Mouse (Mus musculus) small intestine, adult 2 months (tissue): ENCODE measurements around the gene Dgkh. TPM values are rescaled to one million over a fixed set of nuclear protein-coding genes. Genes with fewer than 3 reads are reported as not detected.
"Not testable (repeated sequence)": the region's sequence is repeated elsewhere in the genome, so short reads cannot be mapped to it uniquely, and the experiment has no call there.

Source experiments
- H3K27ac ChIP-seq: fragments of 200-500 bp; 2 replicates; pipeline ENCODE4 v1.5.1; 2012; ENCODE audit warnings: low read depth, low read length, control low read depth, inconsistent platforms; ENCODE audit not compliant: insufficient read depth
- H3K27me3 ChIP-seq: fragments of 200-500 bp; 2 replicates; pipeline ENCODE4 v1.6.1; 2012; ENCODE audit warnings: mild to moderate bottlenecking, moderate library complexity, low read length, inconsistent platforms; ENCODE audit not compliant: control insufficient read depth, insufficient read depth
- H3K36me3 ChIP-seq: fragments of 200-500 bp; 2 replicates; pipeline ENCODE4 v1.6.1; 2012; ENCODE audit warnings: mild to moderate bottlenecking, low read length, control low read depth, inconsistent platforms; ENCODE audit not compliant: control insufficient read depth, insufficient read depth
- H3K4me1 ChIP-seq: fragments of 200-500 bp; 2 replicates; pipeline ENCODE4 v1.6.1; 2012; ENCODE audit warnings: low read length, inconsistent platforms, mixed read lengths; ENCODE audit not compliant: control insufficient read depth, insufficient read depth, insufficient read length
- H3K4me3 ChIP-seq: fragments of 200-500 bp; 2 replicates; pipeline ENCODE4 v1.5.1; 2012; ENCODE audit warnings: low read depth, mild to moderate bottlenecking, control low read depth, inconsistent platforms, low read length, moderate library complexity
- CTCF ChIP-seq: fragments of 200-500 bp; IDR thresholded peaks from 2 replicates; pipeline ENCODE4 v1.5.1; 2012; ENCODE audit warnings: low read depth, mild to moderate bottlenecking, control low read depth, inconsistent platforms, low read length, moderate library complexity, mixed read lengths; ENCODE audit not compliant: insufficient replicate concordance, insufficient read length; ENCODE audit errors: extremely low read depth
- POLR2A ChIP-seq: fragments of 200-500 bp; IDR thresholded peaks from 2 replicates; pipeline ENCODE4 v1.6.1; 2012; ENCODE audit warnings: low read depth, mild to moderate bottlenecking, control low read depth, inconsistent platforms, low read length, moderate library complexity
- WGBS: fragments of 180-500 bp; shearing (Covaris S2); methylation state at CpG from one replicate; pipeline ENCODE4 v1.1.7; 2018; 5-methylcytosine and 5-hydroxymethylcytosine counted together
- polyA plus RNA-seq: library from polyadenylated mRNA; depleted of rRNA; stranded (reverse); fragments of >200 nt; gene quantifications from 2 replicates; pipeline ENCODE4 v1.2.3, GENCODE M21; 2012

The Dgkh gene
- polyA plus RNA-seq, 1 experiment, result 0.60 TPM

- Histone ChIP-seq H3K27me3 (peaks cover 14% of the 10 kb centered on the region; the same call in 1 of the 2 replicates), H3K4me3 (peak overlapping the region; percentile 68), H3K36me3 (no peaks in the 10 kb centered on the region), H3K4me1 (no peaks in the 10 kb centered on the region; the same call in 1 of the 2 replicates), H3K27ac (no peak overlapping the region)
- TF ChIP-seq POLR2A (no peak), CTCF (no peak)
- under 1% methylated on average over 86 of the region's 90 CpGs for WGBS
These were observed 542 bp downstream of the Dgkh start for GRCm38 (mm10) chr14:78731852-78732616.

- TF ChIP-seq POLR2A, result no peak
- Histone ChIP-seq H3K36me3 (no peaks in the 10 kb centered on the region), H3K27ac (no peak overlapping the region), H3K4me3 (peak overlapping the region; percentile 68; the same call in 1 of the 2 replicates), H3K27me3 (peaks cover 14% of the 10 kb centered on the region; the same call in 1 of the 2 replicates), H3K4me1 (no peaks in the 10 kb centered on the region; the same call in 1 of the 2 replicates)
- WGBS, result 16% methylated on average over 12 of the region's 12 CpGs
These were observed 1.3 kb downstream of the Dgkh start for GRCm38 (mm10) chr14:78731240-78731639.

GRCm38 (mm10) chr14:78725976-78726375 lies 6.6 kb downstream of the Dgkh start:
- Histone ChIP-seq H3K27me3 (no peaks in the 10 kb centered on the region; the same call in 1 of the 2 replicates), H3K4me3 (no peak overlapping the region), H3K27ac (no peak overlapping the region), H3K36me3 (no peaks in the 10 kb centered on the region), H3K4me1 (0 out of 2 replicates have a peak, but pooled peaks cover 10% of the 10 kb centered on the region)
- no peak for TF ChIP-seq CTCF
- TF ChIP-seq POLR2A, result no peak
- 69% methylated on average over 13 of the region's 13 CpGs for WGBS

- H3K27ac ChIP-seq, result no peak overlapping the region
- no peaks in the 10 kb centered on the region; the same call in 1 of the 2 replicates for H3K27me3 ChIP-seq
- no peaks in the 10 kb centered on the region for H3K36me3 ChIP-seq
- TF ChIP-seq POLR2A, result peak; percentile 13; the same call in 1 of the 2 replicates
- no peak for TF ChIP-seq CTCF
- 0 out of 2 replicates have a peak, but pooled peaks cover 10% of the 10 kb centered on the region for H3K4me1 ChIP-seq
- H3K4me3 ChIP-seq, result peak overlapping the region; percentile 66
- WGBS, result 8% methylated on average over 26 of the region's 26 CpGs
These were observed 7.1 kb downstream of the Dgkh start for GRCm38 (mm10) chr14:78725307-78725956.

- TF ChIP-seq POLR2A (no peak), CTCF (no peak)
- no peaks in the 10 kb centered on the region for H3K36me3 ChIP-seq
- 4% methylated on average over 52 of the region's 52 CpGs for WGBS
These were observed 7.9 kb downstream of the Dgkh start for GRCm38 (mm10) chr14:78724414-78725306.

GRCm38 (mm10) chr14:78723655-78724054 lies 8.9 kb downstream of the Dgkh start:
- 0 out of 2 replicates have a peak, but pooled peaks cover 10% of the 10 kb centered on the region for H3K4me1 ChIP-seq
- not testable (repeated sequence) for H3K27me3 ChIP-seq, H3K4me3 ChIP-seq, H3K27ac ChIP-seq, H3K36me3 ChIP-seq
- WGBS, result 85% methylated on average over 4 of the region's 4 CpGs

More at GRCm38 (mm10) chr14:78724414-78725306, 7.9 kb downstream of the Dgkh start:
- Histone ChIP-seq H3K4me1 (0 out of 2 replicates have a peak, but pooled peaks cover 10% of the 10 kb centered on the region), H3K27me3 (no peaks in the 10 kb centered on the region; the same call in 1 of the 2 replicates), H3K4me3 (peak overlapping the region; percentile 66), H3K27ac (no peak overlapping the region)
